Mouse (Mus musculus): ENCODE measurements around the gene Gm20661. TPM values are rescaled to one million over a fixed set of nuclear protein-coding genes. Genes with fewer than 3 reads are reported as not detected.

Gene Gm20661
- polyA plus RNA-seq (2017; shearing (Covaris generic)) = not detected

GRCm38 (mm10) chr9:107982681-107983346 lies at the start of gene Gm20661:
TSS of gene Gm20661 (plus strand) at chr9:107983058.

GRCm38 (mm10) chr9:107935374-107935773 lies 47.5 kb upstream of the Gm20661 start, which contains the start of gene Camkv:
TSS of gene Camkv (plus strand) at chr9:107935674.

DNA sequence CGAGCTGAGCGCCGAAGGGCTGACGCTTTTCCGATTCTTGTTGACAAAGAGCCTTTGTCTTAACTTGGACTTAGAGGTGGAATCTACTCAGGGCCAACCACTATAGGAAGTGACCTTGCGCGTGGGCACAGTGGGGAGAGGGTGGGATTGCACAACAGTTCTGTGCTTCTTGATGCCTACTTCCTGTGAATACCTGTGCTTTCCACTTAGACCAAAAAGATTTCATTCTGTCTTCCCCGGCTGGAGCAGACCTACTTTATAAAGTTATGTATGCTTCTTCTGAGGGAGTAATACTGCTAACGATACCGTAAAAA lies 33.0 kb upstream of the Gm20661 start, which contains the start of gene Traip:
Gene Traip, plus strand, starts transcription at position 215 of the 314 bp plus-strand sequence.

DNA sequence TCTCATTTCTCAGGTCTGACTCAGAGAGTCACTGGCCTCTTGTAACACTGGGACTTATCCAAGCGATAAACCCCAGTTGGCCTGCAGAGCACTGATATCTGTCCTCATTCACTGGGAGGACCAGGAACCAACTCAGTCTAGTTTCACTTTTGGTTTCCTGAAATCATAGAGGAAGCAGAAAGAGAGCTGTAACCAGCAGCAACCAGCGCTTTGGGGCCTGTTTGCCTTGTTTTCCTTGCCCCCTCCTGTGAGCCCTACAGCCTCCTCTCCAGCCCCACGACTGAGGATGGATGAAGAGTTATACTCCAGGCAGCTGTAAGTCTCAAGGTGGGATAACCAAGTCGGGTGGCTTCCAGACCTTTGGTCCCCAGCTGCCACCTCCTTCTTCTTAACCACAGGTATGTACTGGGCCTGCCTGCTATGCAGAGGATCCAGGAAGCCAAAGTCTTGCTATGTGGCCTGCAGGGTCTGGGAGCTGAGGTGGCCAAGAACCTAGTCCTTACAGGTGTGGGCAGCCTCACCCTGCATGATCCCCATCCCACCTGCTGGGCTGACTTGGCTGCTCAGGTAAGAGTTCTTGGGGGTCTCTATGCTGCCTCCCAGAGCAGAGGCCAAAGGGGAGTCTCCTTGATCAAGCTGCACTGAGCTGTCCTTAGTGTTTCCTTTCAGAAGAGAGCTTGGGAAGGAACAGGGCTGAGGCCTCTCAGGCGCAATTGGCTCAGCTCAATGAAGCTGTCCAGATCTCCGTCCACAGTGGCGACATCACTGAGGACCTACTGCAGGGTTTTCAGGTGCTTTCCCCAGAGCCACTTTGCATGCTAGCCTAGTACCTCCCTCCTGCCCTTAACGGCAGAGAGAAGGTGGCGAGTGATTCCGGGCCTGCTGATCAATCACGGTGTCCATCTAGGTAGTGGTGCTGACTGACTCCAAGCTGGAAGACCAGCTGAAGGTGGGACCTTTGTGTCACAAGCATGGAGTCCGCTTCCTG lies 7.2 kb upstream of the Gm20661 start, which contains the start of gene Uba7:
Gene Uba7, plus strand, starts transcription at position 107 of the 988 bp plus-strand sequence.

DNA sequence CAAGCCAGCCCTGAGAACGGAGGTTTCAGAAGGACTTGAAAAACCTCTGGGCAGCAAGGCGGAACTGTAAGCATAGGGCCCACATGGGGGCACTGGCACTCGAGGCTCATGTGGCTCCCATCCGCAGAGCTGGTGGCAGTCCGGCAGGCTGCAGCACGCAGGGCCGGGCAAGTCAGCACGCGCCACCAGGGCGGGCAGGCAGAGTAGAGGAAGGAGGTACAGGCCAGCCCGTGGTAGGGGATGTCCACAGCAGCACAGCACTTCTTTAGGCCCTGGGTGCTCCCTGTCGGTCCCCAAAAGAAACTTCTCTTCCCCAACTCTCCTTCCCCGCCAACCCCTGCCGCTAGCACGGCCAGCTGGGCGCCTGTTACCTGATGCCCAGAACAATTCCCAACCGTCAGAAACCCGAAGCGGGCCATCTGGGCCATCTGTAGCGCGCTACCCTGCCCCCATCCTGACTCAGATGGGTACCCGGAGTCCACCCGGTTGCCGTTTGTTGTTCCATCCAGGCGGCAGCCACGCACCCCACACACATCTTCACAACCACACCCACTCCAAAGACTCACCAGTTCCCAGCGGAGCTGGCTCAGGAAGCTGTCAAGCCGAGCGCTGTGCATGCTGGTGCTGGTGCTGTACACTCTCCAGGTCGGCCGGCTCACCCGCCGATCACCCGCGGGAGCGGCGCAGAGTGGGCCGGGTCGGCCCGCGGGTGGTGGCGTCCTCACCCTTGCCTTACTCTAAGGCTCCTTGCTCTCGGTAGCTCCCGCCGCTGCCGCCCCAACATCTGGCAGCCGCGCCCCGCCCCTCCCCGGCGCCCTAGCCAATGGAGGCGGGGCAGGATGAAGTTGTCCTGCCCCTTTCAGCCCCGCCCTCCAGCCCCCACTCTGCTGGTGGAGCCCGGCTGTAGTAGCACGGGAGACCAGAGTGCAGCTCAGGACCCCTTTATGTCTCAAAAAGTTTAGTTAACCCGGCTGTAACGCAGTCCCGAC lies 2.6 kb downstream of the Gm20661 start, which contains the start of gene Inka1:
Gene Inka1, minus strand, starts transcription at position 749 of the 989 bp plus-strand sequence.

DNA sequence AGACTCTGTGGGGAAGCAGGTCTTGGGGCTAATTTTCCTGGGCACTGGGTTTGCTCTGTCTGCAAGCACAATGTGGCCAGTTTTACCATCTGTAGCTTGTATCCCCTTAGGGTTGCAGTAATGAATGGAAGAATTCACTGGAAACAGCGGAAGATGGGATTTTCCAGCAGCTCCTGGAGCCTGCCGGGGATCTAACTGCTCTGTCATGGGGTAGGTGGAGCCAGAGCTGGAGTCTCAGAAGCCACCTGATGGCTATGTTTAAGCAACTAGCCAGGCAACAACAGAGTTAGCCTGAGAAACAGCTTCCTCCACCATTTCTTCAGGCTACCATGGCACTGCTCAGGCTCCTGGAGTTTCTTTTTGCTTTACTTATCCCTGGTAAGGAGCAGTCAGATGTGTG lies 9.3 kb downstream of the Gm20661 start, which contains the start of gene Cdhr4:
Gene Cdhr4, plus strand, starts transcription at position 301 of the 400 bp plus-strand sequence.

GRCm38 (mm10) chr9:107996049-107996448 lies 13.2 kb downstream of the Gm20661 start, which contains the start of gene Gm20662:
TSS of gene Gm20662 (plus strand) at chr9:107996349.

GRCm38 (mm10) chr9:108001922-108002770 lies 19.3 kb downstream of the Gm20661 start, which contains the start of gene Ip6k1:
TSS of gene Ip6k1 (plus strand) at chr9:108002501.

Other genes starting within 250 kb of the Gm20661 start
- gene Rbm5, start 212.1 kb upstream of the Gm20661 start, polyA plus RNA-seq (2017; shearing (Covaris generic)) = 309 TPM
- 128 TPM for gene Rbm6, start 109.8 kb upstream of the Gm20661 start, polyA plus RNA-seq (2017; shearing (Covaris generic))
- 27.7 TPM for gene Mon1a, start 94.9 kb upstream of the Gm20661 start, polyA plus RNA-seq (2017; shearing (Covaris generic))
- gene Mst1r, start 76.2 kb upstream of the Gm20661 start, polyA plus RNA-seq (2017; shearing (Covaris generic)) = 0.25 TPM
- not detected for gene Actl11, start 54.6 kb upstream of the Gm20661 start, polyA plus RNA-seq (2017; shearing (Covaris generic))
- gene Camkv, start 47.4 kb upstream of the Gm20661 start, polyA plus RNA-seq (2017; shearing (Covaris generic)) = not detected
- 4.1 TPM for gene Traip, start 32.9 kb upstream of the Gm20661 start, polyA plus RNA-seq (2017; shearing (Covaris generic))
- 179 TPM for gene Uba7, start 7.6 kb upstream of the Gm20661 start, polyA plus RNA-seq (2017; shearing (Covaris generic))
- 1.8 TPM for gene Inka1, start 2.8 kb downstream of the Gm20661 start, polyA plus RNA-seq (2017; shearing (Covaris generic))
- 0.60 TPM for gene Cdhr4, start 9.4 kb downstream of the Gm20661 start, polyA plus RNA-seq (2017; shearing (Covaris generic))
- not detected for gene Gm20662, start 13.3 kb downstream of the Gm20661 start, polyA plus RNA-seq (2017; shearing (Covaris generic))
- gene Ip6k1, start 19.4 kb downstream of the Gm20661 start, polyA plus RNA-seq (2017; shearing (Covaris generic)) = 202 TPM
- 14.5 TPM for gene Gmppb, start 66.2 kb downstream of the Gm20661 start, polyA plus RNA-seq (2017; shearing (Covaris generic))
- 0.85 TPM for gene Amigo3, start 70.1 kb downstream of the Gm20661 start, polyA plus RNA-seq (2017; shearing (Covaris generic))
- gene Mst1, start 97.4 kb downstream of the Gm20661 start, polyA plus RNA-seq (2017; shearing (Covaris generic)) = 2.0 TPM
- 116 TPM for gene Rnf123, start 100.3 kb downstream of the Gm20661 start, polyA plus RNA-seq (2017; shearing (Covaris generic))
- 71.3 TPM for gene Apeh, start 111.5 kb downstream of the Gm20661 start, polyA plus RNA-seq (2017; shearing (Covaris generic))
- gene Bsn, start 207.3 kb downstream of the Gm20661 start, polyA plus RNA-seq (2017; shearing (Covaris generic)) = 0.12 TPM